Mouse (Mus musculus) limb, embryonic 11.5 days (tissue): ENCODE measurements around the gene Pgbd5. TPM values are rescaled to one million over a fixed set of nuclear protein-coding genes. Genes with fewer than 3 reads are reported as not detected.
A peak's percentile ranks its signal among the peaks of the same experiment; 100 is the strongest.

Experiments used
- ATAC-seq: fragments of 200-750 bp; cut with Nextera tagmentation; 2 replicates; pipeline ENCODE4 v1.8.0; 2017; ENCODE audit warnings: low read depth; ENCODE audit not compliant: insufficient number of reproducible peaks, low FRiP score, low TSS enrichment
- DNase-seq: peaks from one replicate; pipeline ENCODE4 v3.0.0-alpha.2; 2015; ENCODE audit warnings: low spot score
- H3K27ac ChIP-seq: fragments of 300-500 bp; sonication (generic); replicated peaks from 2 replicates; pipeline ENCODE4 v1.5.1; 2014; ENCODE audit warnings: low read depth, mild to moderate bottlenecking, low read length
- H3K27me3 ChIP-seq: fragments of 300-500 bp; sonication (generic); 2 replicates; pipeline ENCODE4 v1.6.1; 2014; ENCODE audit warnings: mild to moderate bottlenecking, low read length, mixed read lengths; ENCODE audit not compliant: control insufficient read depth, insufficient read depth
- H3K36me3 ChIP-seq: fragments of 300-500 bp; sonication (generic); 2 replicates; pipeline ENCODE4 v1.6.1; 2014; ENCODE audit warnings: mild to moderate bottlenecking, low read length, moderate library complexity, mixed read lengths; ENCODE audit not compliant: control insufficient read depth, insufficient read depth
- H3K4me1 ChIP-seq: fragments of 300-500 bp; sonication (generic); 2 replicates; pipeline ENCODE4 v1.6.1; 2014; ENCODE audit warnings: low read length, mixed read lengths; ENCODE audit not compliant: control insufficient read depth, insufficient read depth
- H3K4me2 ChIP-seq: fragments of 300-500 bp; sonication (generic); 2 replicates; pipeline ENCODE4 v1.6.1; 2014; ENCODE audit warnings: low read depth, mild to moderate bottlenecking, moderate library complexity; ENCODE audit not compliant: severe bottlenecking
- H3K4me3 ChIP-seq: fragments of 300-500 bp; sonication (generic); 2 replicates; pipeline ENCODE4 v1.5.1; 2014; ENCODE audit warnings: low read depth, low read length
- H3K9ac ChIP-seq: fragments of 300-500 bp; sonication (generic); 2 replicates; pipeline ENCODE4 v1.6.1; 2014; ENCODE audit warnings: mild to moderate bottlenecking, low read length
- H3K9me3 ChIP-seq: fragments of 300-500 bp; sonication (generic); 2 replicates; pipeline ENCODE4 v1.6.1; 2016; ENCODE audit warnings: low read length; ENCODE audit not compliant: control insufficient read depth
- WGBS: fragments of 180-500 bp; shearing (Covaris S2); extraction: QIAGEN DNeasy Blood & Tissue Kit; methylation state at CpG from one replicate; pipeline ENCODE4 v1.1.7; 2014; 5-methylcytosine and 5-hydroxymethylcytosine counted together
- polyA plus RNA-seq: library from polyadenylated mRNA; unstranded; fragments of >200 nt; fragmentation: Nextera tagmentation; extraction: Ambion mirVana; gene quantifications from 2 replicates; pipeline ENCODE4 v1.2.1, GENCODE M21; 2014

Pgbd5 gene
- polyA plus RNA-seq, 1 experiment from 2014 or later = 0.36 TPM

DNA sequence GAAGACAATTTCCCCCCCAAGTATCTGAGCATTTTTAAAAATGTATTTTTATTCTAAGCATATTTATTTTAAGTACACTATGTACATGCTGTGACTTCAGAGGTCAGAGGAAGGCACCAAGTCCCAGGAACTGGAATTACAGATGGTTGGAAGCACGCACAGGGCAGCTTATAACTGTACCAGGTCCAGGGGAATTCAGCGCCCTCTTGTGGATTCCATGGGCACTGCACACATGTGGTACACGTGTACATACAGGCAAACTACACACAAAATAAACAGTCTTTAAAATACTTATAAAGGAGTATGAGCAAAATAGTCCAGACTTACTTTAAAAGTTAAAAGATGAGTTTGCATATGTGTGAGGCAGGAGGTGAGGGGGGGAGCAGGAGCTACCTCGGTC is 45.5 kb downstream of the Pgbd5 start:
- 83% methylated on average over 4 of the region's 4 CpGs for WGBS
- no peak overlapping the region for H3K4me3 ChIP-seq
- ATAC-seq (no peak), DNase-seq (peak; percentile 23)
- no peaks in the 10 kb centered on the region for H3K27me3 ChIP-seq
- H3K27ac ChIP-seq = no peak overlapping the region
- H3K4me1 ChIP-seq = no peaks in the 10 kb centered on the region
- H3K4me2 ChIP-seq = no peak overlapping the region
- no peaks in the 10 kb centered on the region for H3K9me3 ChIP-seq
- no peak overlapping the region for H3K9ac ChIP-seq
- H3K36me3 ChIP-seq = no peaks in the 10 kb centered on the region

DNA sequence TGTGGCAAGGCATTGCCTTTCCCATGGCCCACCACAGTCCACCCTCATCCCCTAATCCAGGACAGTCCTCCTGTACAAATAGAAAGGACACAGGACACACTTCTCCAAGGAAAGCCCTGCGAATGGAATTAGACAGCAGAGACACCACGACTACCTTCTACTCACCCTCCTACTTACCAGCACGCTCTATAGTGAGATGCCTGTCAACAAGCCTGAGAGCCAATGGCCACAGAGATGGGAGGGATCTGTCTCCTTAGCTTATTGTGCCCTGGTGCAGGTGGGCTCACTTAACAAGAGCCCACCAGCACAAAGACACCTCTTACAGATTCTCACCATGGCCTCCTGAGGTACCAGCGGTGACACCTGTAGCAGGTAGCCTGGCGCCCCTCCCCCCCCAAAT is 46.4 kb downstream of the Pgbd5 start:
- Histone ChIP-seq H3K4me1 (no peaks in the 10 kb centered on the region), H3K27me3 (no peaks in the 10 kb centered on the region), H3K27ac (no peak overlapping the region), H3K4me2 (no peak overlapping the region), H3K36me3 (no peaks in the 10 kb centered on the region), H3K9ac (no peak overlapping the region), H3K9me3 (no peaks in the 10 kb centered on the region), H3K4me3 (no peak overlapping the region)
- WGBS = 84% methylated on average over 5 of the region's 5 CpGs
- ATAC-seq = no peak
- DNase-seq = no peak

DNA sequence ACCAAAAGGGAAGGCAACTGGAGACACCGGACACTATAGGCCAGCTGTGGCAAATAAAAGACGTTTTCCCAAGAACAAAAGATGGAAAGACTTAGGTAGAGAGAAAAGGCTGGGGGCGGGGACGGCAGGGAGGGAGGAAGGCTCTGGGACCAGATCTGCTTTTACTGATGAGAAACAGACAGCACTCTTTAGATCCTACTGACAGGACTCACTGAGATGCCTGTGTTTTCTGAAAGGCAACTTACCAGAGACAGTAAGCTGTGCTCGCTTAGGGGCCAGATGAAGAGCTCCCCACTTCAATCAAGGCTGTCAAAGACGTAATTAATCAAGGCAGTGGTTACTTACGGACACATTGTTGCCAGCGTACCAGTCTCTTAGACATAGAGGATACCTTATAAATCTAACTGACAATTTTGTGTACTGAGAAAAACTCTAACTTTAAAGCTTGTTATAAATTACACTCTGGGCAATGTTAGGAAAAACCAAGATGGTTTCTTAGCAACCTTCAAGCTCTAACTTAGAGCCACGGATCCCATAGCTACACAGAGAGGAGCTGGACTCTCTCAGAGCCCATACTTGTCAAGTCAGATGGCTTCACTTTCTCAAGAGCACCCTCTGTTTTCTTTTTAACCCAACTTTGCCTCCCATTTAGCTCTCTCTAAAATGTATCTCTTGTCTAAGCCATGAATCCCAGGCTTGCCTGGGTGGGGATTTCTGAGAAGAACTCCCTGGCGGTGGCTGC is 47.0 kb downstream of the Pgbd5 start:
- DNase-seq (no peak), ATAC-seq (no peak)
- no peaks in the 10 kb centered on the region for H3K4me1 ChIP-seq
- H3K27me3 ChIP-seq = no peaks in the 10 kb centered on the region
- H3K36me3 ChIP-seq = no peaks in the 10 kb centered on the region
- H3K4me3 ChIP-seq = no peak overlapping the region
- H3K27ac ChIP-seq = no peak overlapping the region
- no peaks in the 10 kb centered on the region for H3K9me3 ChIP-seq
- H3K4me2 ChIP-seq = no peak overlapping the region
- H3K9ac ChIP-seq = no peak overlapping the region
- 40% methylated on average over 10 of the region's 10 CpGs for WGBS

DNA sequence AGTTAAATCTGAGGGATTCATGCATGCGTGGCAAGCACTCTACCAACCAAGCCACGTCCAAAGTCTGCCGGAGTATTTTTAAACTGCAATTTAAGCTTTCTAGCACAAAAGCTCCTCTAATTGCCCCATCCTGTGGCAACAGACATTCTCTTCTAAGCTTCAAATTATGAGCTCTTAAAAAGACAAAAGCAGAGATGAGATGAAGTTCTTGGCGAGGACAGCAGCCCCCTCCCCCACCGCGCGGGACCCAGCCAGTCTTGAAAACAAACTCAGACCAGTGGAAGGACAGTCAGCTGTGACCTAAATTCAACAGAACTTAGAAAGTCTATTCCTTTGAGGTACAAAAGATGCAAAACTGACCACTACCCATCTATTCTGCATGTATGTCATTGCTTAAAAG is 48.3 kb downstream of the Pgbd5 start:
- Histone ChIP-seq H3K4me1 (no peaks in the 10 kb centered on the region), H3K4me3 (no peak overlapping the region), H3K36me3 (no peaks in the 10 kb centered on the region), H3K27me3 (no peaks in the 10 kb centered on the region), H3K4me2 (no peak overlapping the region), H3K27ac (no peak overlapping the region), H3K9me3 (no peaks in the 10 kb centered on the region), H3K9ac (no peak overlapping the region)
- no peak for DNase-seq
- WGBS = 93% methylated on average over 7 of the region's 7 CpGs
- no peak for ATAC-seq

DNA sequence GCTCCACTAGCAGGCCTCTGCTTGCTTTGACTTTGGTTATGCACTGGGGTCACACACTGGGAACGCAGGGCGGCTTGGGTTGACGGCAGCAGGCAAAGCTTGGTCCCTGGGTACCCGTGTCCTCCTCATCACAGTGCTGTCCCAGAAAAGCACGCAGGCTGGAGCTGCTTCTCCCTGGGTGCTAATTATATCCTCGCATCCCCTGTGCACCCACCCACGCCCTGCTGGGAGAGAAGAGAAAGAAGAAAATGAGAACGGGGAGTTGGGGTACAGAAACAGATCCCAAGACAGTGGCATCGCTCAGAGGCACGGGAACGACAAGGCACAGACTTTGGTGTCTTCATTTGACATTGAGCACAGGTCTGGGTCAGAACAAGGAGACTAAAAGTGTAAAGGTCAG is 50.0 kb downstream of the Pgbd5 start:
- Histone ChIP-seq H3K27ac (no peak overlapping the region), H3K9ac (no peak overlapping the region), H3K9me3 (no peaks in the 10 kb centered on the region), H3K27me3 (no peaks in the 10 kb centered on the region), H3K4me3 (no peak overlapping the region), H3K4me2 (no peak overlapping the region), H3K4me1 (no peaks in the 10 kb centered on the region), H3K36me3 (no peaks in the 10 kb centered on the region)
- 90% methylated on average over 11 of the region's 11 CpGs for WGBS
- no peak for DNase-seq
- no peak for ATAC-seq

DNA sequence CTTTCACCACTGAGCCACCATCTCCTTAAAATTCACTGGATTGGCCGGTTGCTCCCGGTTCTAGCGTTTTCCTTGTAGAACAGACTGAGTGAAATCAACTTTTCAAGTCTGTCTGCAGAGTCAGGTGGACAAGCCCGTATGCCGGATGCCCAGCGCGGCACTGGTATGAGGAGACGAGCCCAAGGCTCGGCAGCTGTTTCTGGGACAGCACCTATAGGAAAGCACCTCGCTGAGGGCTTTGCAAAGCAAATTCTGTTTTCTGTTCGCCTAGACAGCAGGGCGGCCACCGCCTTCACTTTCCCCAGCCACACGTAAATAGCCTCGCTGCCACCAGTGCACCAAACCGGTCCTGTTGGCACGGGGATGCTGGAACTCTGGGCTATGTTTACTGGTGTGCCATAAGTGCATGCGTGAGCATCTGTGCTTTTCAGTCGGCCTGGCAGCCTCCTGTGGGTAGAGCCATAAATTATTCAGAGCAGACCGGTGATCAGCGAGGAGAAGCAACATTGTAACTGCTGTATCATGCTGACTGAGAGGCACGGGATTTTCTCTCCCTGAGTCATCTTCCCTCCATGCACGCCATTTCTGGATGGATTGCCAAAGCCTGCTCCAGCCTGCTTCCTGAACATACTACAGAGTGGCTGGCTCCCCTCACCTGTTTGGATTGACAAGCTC is 53.1 kb downstream of the Pgbd5 start:
- H3K27me3 ChIP-seq = no peaks in the 10 kb centered on the region
- no peak overlapping the region for H3K9ac ChIP-seq
- no peak overlapping the region for H3K27ac ChIP-seq
- no peak for ATAC-seq
- no peaks in the 10 kb centered on the region for H3K4me1 ChIP-seq
- no peak for DNase-seq
- H3K4me3 ChIP-seq = no peak overlapping the region
- H3K4me2 ChIP-seq = no peak overlapping the region
- no peaks in the 10 kb centered on the region for H3K9me3 ChIP-seq
- 82% methylated on average over 23 of the region's 23 CpGs for WGBS
- H3K36me3 ChIP-seq = no peaks in the 10 kb centered on the region

DNA sequence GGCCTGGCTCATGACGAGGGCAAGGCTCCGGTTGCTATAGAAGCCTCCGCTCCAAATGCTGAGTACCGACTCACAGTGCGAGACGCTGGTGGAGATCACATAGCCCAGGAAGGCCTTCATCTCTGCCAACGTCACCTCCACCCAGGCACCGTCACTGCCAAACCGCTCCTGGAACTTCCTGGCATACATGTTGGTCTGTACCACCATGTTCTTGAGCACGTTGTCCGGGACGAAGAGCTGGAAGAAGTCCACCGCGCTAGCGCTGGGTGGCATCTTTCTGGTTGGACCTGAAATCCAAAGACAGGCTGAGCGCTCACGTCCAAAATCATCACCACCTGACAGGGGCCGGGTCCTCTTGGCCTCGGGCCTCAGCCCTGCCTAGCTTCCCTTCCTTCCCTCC is 55.1 kb downstream of the Pgbd5 start:
- ATAC-seq (no peak), DNase-seq (no peak)
- Histone ChIP-seq H3K27me3 (no peaks in the 10 kb centered on the region), H3K27ac (no peak overlapping the region), H3K36me3 (no peaks in the 10 kb centered on the region), H3K9me3 (no peaks in the 10 kb centered on the region), H3K4me2 (no peak overlapping the region), H3K4me1 (no peaks in the 10 kb centered on the region), H3K4me3 (no peak overlapping the region), H3K9ac (no peak overlapping the region)
- 94% methylated on average over 19 of the region's 19 CpGs for WGBS

DNA sequence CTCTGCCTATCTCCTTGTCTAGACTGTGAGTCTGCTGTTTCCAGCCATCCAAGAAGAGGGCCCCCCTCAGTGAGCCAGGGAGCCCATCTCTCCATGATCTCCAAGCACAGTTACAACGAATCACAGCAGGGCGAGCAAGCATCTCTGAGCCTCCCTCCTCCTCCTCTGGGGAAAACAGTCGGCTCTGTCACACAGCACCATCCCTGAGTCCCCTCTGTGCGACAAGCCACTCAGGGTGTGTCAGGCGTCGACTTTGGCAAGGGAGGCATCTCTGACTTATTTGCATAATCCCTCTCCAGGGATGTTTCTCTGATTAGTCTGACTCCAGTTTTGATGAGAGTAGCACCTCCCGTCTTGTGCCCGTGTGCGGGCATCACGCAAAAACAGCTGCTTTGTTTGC is 57.2 kb downstream of the Pgbd5 start:
- no peak overlapping the region for H3K4me2 ChIP-seq
- no peak overlapping the region for H3K9ac ChIP-seq
- H3K9me3 ChIP-seq = no peaks in the 10 kb centered on the region
- DNase-seq (no peak), ATAC-seq (no peak)
- WGBS = 66% methylated on average over 10 of the region's 10 CpGs
- no peak overlapping the region for H3K4me3 ChIP-seq
- H3K27me3 ChIP-seq = no peaks in the 10 kb centered on the region
- no peaks in the 10 kb centered on the region for H3K4me1 ChIP-seq
- H3K36me3 ChIP-seq = no peaks in the 10 kb centered on the region
- no peak overlapping the region for H3K27ac ChIP-seq
